Mouse (Mus musculus) cerebellum, adult 11 months (tissue): Measurements from ENCODE around the gene Gm10272.
A peak's percentile ranks its signal among the peaks of the same experiment; 100 is the strongest.
"Not testable (repeated sequence)": the region's sequence is repeated elsewhere in the genome, so short reads cannot be mapped to it uniquely, and the experiment has no call there.

Source experiments
- DNase-seq: peaks from one replicate; pipeline ENCODE4 v3.0.0; 2022

The Gm10272 gene

GRCm38 (mm10) chr10:77706326-77706725, at the start of gene Gm10272:
Gene Gm10272, plus strand, starts transcription at chr10:77706626.
- DNase-seq = no peak

- DNase-seq = no peak
Observed at GRCm38 (mm10) chr10:77658286-77658994, 48.0 kb upstream of the Gm10272 start.

- DNase-seq = no peak
Observed at GRCm38 (mm10) chr10:77663949-77664665, 42.3 kb upstream of the Gm10272 start.

- no peak for DNase-seq
Observed at GRCm38 (mm10) chr10:77666342-77666741, 40.1 kb upstream of the Gm10272 start.

- no peak for DNase-seq
Observed at GRCm38 (mm10) chr10:77667402-77667801, 39.0 kb upstream of the Gm10272 start.

- no peak for DNase-seq
Observed at GRCm38 (mm10) chr10:77670710-77671109, 35.7 kb upstream of the Gm10272 start.

GRCm38 (mm10) chr10:77671519-77671918, 34.9 kb upstream of the Gm10272 start:
- no peak for DNase-seq

GRCm38 (mm10) chr10:77673765-77674164, 32.7 kb upstream of the Gm10272 start:
- no peak for DNase-seq

GRCm38 (mm10) chr10:77677562-77677961, 28.9 kb upstream of the Gm10272 start:
- no peak for DNase-seq

GRCm38 (mm10) chr10:77682994-77683393, 23.4 kb upstream of the Gm10272 start:
- no peak for DNase-seq

GRCm38 (mm10) chr10:77684181-77684580, 22.2 kb upstream of the Gm10272 start:
- DNase-seq = no peak

GRCm38 (mm10) chr10:77685895-77686664, 20.3 kb upstream of the Gm10272 start, which contains the start of gene Tspear:
Gene Tspear, plus strand, starts transcription at chr10:77686569.
- DNase-seq = no peak

GRCm38 (mm10) chr10:77687021-77687420, 19.4 kb upstream of the Gm10272 start:
- DNase-seq = no peak

- DNase-seq = not testable (repeated sequence)
Observed at GRCm38 (mm10) chr10:77690356-77690807, 16.0 kb upstream of the Gm10272 start, which contains the start of gene Gm19402. Gene Gm19402, minus strand, starts transcription at chr10:77690757.

GRCm38 (mm10) chr10:77697133-77697532, 9.3 kb upstream of the Gm10272 start, which contains the start of gene Gm9508:
Gene Gm9508, minus strand, starts transcription at chr10:77697233.
- DNase-seq = no peak

GRCm38 (mm10) chr10:77709831-77710230, 3.4 kb downstream of the Gm10272 start:
- DNase-seq = no peak

- not testable (repeated sequence) for DNase-seq
Observed at GRCm38 (mm10) chr10:77711157-77711556, 4.7 kb downstream of the Gm10272 start, which contains the start of gene Gm10024. Gene Gm10024, plus strand, starts transcription at chr10:77711457.

- DNase-seq = no peak
Observed at GRCm38 (mm10) chr10:77713734-77714133, 7.3 kb downstream of the Gm10272 start.

- no peak for DNase-seq
Observed at GRCm38 (mm10) chr10:77715507-77715906, 9.1 kb downstream of the Gm10272 start, which contains the start of gene Gm10142. Gene Gm10142, plus strand, starts transcription at chr10:77715807.

GRCm38 (mm10) chr10:77720299-77720698, 13.9 kb downstream of the Gm10272 start, which contains the start of gene Krtap12-1:
Gene Krtap12-1, plus strand, starts transcription at chr10:77720599.
- not testable (repeated sequence) for DNase-seq

GRCm38 (mm10) chr10:77724855-77725254, 18.4 kb downstream of the Gm10272 start:
- no peak for DNase-seq

- DNase-seq = peak; percentile 8
Observed at GRCm38 (mm10) chr10:77726186-77726585, 19.8 kb downstream of the Gm10272 start, which contains the start of gene Gm10100. Gene Gm10100, plus strand, starts transcription at chr10:77726486.

- DNase-seq = no peak
Observed at GRCm38 (mm10) chr10:77728280-77728679, 21.9 kb downstream of the Gm10272 start.
